Mouse (Mus musculus): Measurements from ENCODE around the gene Qrich1. TPM values are rescaled to one million over a fixed set of nuclear protein-coding genes. Genes with fewer than 3 reads are reported as not detected.

Gene Qrich1
- polyA plus RNA-seq, 1 experiment from 2014 or later = 145 TPM

DNA sequence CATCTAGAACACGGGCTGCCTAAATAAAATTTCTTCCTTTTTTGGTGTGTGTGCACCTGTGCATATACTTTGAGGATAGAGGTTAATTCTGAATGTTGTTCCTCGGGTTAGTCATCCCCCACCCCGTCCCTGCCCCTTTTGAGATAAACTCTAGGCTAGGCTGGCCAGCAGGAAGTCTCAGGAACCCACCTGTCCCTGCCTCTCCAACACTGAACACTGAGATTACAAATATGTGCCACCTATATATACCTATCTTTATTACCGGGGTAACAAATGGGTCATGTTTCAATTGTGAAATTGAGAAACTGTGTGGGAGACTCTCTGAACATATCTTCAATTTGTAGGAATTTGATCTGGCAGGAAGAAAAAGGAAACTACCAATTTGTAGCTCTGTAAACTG lies 92.3 kb downstream of the Qrich1 start:
- Histone ChIP-seq H3K9ac (no peak overlapping the region), H3K4me2 (no peak overlapping the region), H3K4me3 (ENCODE audit: low read depth, low read length) (no peak overlapping the region), H3K27ac (ENCODE audit: low read depth) (no peak overlapping the region), H3K27me3 (ENCODE audit: insufficient read depth, low read length) (no peaks in the 10 kb centered on the region), H3K36me3 (ENCODE audit: insufficient read depth) (peaks cover 97% of the 10 kb centered on the region), H3K4me1 (ENCODE audit: insufficient read depth) (no peaks in the 10 kb centered on the region), H3K9me3 (ENCODE audit: low read depth, low read length) (no peaks in the 10 kb centered on the region)
- no peak for TF ChIP-seq CTCF (IDR thresholded peaks at IDR 0.05; ENCODE audit: low read depth)
- DNase-seq (no peak), ATAC-seq (ENCODE audit: insufficient read depth) (no peak)
- 80% methylated on average over 4 of the region's 4 CpGs for WGBS

MicroRNAs encoded within 50 kb of the gene (microRNA counts, 519-probe panel; counts per million panel counts)
- microRNA mmu-miR-191 (3,092 counts per million, percentile 59 among the panel's probes with 10 or more counts), microRNA mmu-miR-425 (2,711 counts per million, percentile 50 among the panel's probes with 10 or more counts)

Small RNAs within 50 kb of the gene (microRNA-seq; reads per million reads assigned to microRNA genes)
- gene Gm24083 (ENCODE audit: borderline number of aligned reads) (not detected), gene Mir191 (ENCODE audit: borderline number of aligned reads) (not detected), gene Mir425 (ENCODE audit: borderline number of aligned reads) (2,616 reads per million, percentile 82 among the genes with 10 or more reads in this experiment)

Other genes with a start within 250 kb of the Qrich1 start
- 33.1 and 34.3 TPM in 2 replicates for gene Nicn1, start 226.4 kb upstream of the Qrich1 start, polyA plus RNA-seq (2014; fragmentation: Nextera tagmentation; extraction: Ambion mirVana)
- gene Amt, start 220.0 kb upstream of the Qrich1 start, polyA plus RNA-seq (2014; fragmentation: Nextera tagmentation; extraction: Ambion mirVana) = 20.9 and 21.3 TPM in 2 replicates
- 321 and 332 TPM in 2 replicates for gene Rhoa, start 210.7 kb upstream of the Qrich1 start, polyA plus RNA-seq (2014; fragmentation: Nextera tagmentation; extraction: Ambion mirVana)
- gene Tcta, start 210.6 kb upstream of the Qrich1 start, polyA plus RNA-seq (2014; fragmentation: Nextera tagmentation; extraction: Ambion mirVana) = 20.1 and 24.9 TPM in 2 replicates
- 617 and 664 TPM in 2 replicates for gene Gpx1, start 177.9 kb upstream of the Qrich1 start, polyA plus RNA-seq (2014; fragmentation: Nextera tagmentation; extraction: Ambion mirVana)
- gene Usp4, start 169.0 kb upstream of the Qrich1 start, polyA plus RNA-seq (2014; fragmentation: Nextera tagmentation; extraction: Ambion mirVana) = 110 and 113 TPM in 2 replicates
- 0.78 and 1.1 TPM in 2 replicates for gene 1700102P08Rik, start 124.0 kb upstream of the Qrich1 start, polyA plus RNA-seq (2014; fragmentation: Nextera tagmentation; extraction: Ambion mirVana)
- 3.0 and 4.1 TPM in 2 replicates for gene Ccdc36, start 88.3 kb upstream of the Qrich1 start, polyA plus RNA-seq (2014; fragmentation: Nextera tagmentation; extraction: Ambion mirVana)
- gene BC048562, start 80.3 kb upstream of the Qrich1 start, polyA plus RNA-seq (2014; fragmentation: Nextera tagmentation; extraction: Ambion mirVana) = not detected in 2 replicates
- 46.7 and 46.9 TPM in 2 replicates for gene Ccdc71, start 56.3 kb upstream of the Qrich1 start, polyA plus RNA-seq (2014; fragmentation: Nextera tagmentation; extraction: Ambion mirVana)
- 46.4 and 46.7 TPM in 2 replicates for gene Klhdc8b, start 55.2 kb upstream of the Qrich1 start, polyA plus RNA-seq (2014; fragmentation: Nextera tagmentation; extraction: Ambion mirVana)
- gene Lamb2, start 37.1 kb upstream of the Qrich1 start, polyA plus RNA-seq (2014; fragmentation: Nextera tagmentation; extraction: Ambion mirVana) = 47.9 and 48.6 TPM in 2 replicates
- 56.9 and 63.3 TPM in 2 replicates for gene Usp19, start 26.2 kb upstream of the Qrich1 start, polyA plus RNA-seq (2014; fragmentation: Nextera tagmentation; extraction: Ambion mirVana)
- gene Qars, start 9.1 kb upstream of the Qrich1 start, polyA plus RNA-seq (2014; fragmentation: Nextera tagmentation; extraction: Ambion mirVana) = 97.1 and 97.7 TPM in 2 replicates
- 199 and 202 TPM in 2 replicates for gene Impdh2, start 43.5 kb downstream of the Qrich1 start, polyA plus RNA-seq (2014; fragmentation: Nextera tagmentation; extraction: Ambion mirVana)
- 39.7 and 46.9 TPM in 2 replicates for gene Ndufaf3, start 50.6 kb downstream of the Qrich1 start, polyA plus RNA-seq (2014; fragmentation: Nextera tagmentation; extraction: Ambion mirVana)
- 112 and 127 TPM in 2 replicates for gene Dalrd3, start 53.1 kb downstream of the Qrich1 start, polyA plus RNA-seq (2014; fragmentation: Nextera tagmentation; extraction: Ambion mirVana)
- 106 and 117 TPM in 2 replicates for gene Wdr6, start 61.9 kb downstream of the Qrich1 start, polyA plus RNA-seq (2014; fragmentation: Nextera tagmentation; extraction: Ambion mirVana)
- 5.7 and 6.1 TPM in 2 replicates for gene P4htm, start 80.9 kb downstream of the Qrich1 start, polyA plus RNA-seq (2014; fragmentation: Nextera tagmentation; extraction: Ambion mirVana)
- gene Arih2, start 132.6 kb downstream of the Qrich1 start, polyA plus RNA-seq (2014; fragmentation: Nextera tagmentation; extraction: Ambion mirVana) = 41.6 and 44.9 TPM in 2 replicates
- 27.6 and 29.6 TPM in 2 replicates for gene Slc25a20, start 145.3 kb downstream of the Qrich1 start, polyA plus RNA-seq (2014; fragmentation: Nextera tagmentation; extraction: Ambion mirVana)
- gene Prkar2a, start 172.5 kb downstream of the Qrich1 start, polyA plus RNA-seq (2014; fragmentation: Nextera tagmentation; extraction: Ambion mirVana) = 35.0 and 38.1 TPM in 2 replicates

All from lung, embryonic 14.5 days (tissue).